ENCODE assay signal across 13 mouse cellular contexts in the genomic region with DNA sequence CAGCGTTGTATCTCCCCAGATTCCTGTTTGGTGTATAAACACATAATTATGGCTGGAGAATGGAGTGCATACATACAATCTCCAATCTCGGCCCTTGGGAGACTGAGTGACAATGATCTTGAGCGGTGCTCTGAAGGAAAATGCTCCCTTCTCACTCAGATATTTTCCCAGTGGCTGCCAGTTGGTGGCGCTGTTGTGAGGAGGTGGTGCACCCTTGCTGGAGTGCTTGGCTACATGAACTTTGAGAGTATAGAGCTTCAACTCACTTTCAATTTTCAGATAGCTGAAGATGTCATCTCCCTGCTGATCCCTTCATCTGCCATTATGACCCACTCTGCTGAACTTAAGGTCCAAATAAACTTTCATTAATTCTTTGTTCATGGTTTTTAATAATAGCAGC.
DNase-seq lines count a peak whose midpoint lies in the region; ATAC-seq and TF ChIP-seq lines count a peak whose summit lies in the region.
"Had no signal": no experiment of that assay in that cellular context is flagged by ENCODE, and none has a peak within 500 bp of the region (broad histone marks: within the 10 kb centered on the region; RNA-seq: fewer than 3 reads in every experiment).

No protein-coding gene starts in this region.

- TF ChIP-seq CTCF in hindbrain, postnatal 0 days (IDR thresholded peaks at IDR 0.05; ENCODE audit: low read depth) = peak; percentile 37; the same call in 1 of the 2 replicates

- no peak overlapping the region for H3K9ac ChIP-seq in hindbrain, postnatal 0 days (replicated peaks; ENCODE audit: low read length)
- H3K9ac ChIP-seq in hindbrain, embryonic 16.5 days (ENCODE audit: low read depth, low read length) = no peak overlapping the region
- H3K9ac ChIP-seq: embryonic facial prominence, embryonic 15.5 days; lung, embryonic 15.5 days had no signal

- H3K4me3 ChIP-seq in hindbrain, postnatal 0 days (ENCODE audit: low read length) = no peak overlapping the region
- H3K4me3 ChIP-seq in hindbrain, embryonic 16.5 days (ENCODE audit: low read length) = no peak overlapping the region
- H3K4me3 ChIP-seq: embryonic facial prominence, embryonic 15.5 days; lung, embryonic 15.5 days had no signal

- H3K27me3 ChIP-seq in hindbrain, postnatal 0 days (ENCODE audit: insufficient read depth, low read length) = no peaks in the 10 kb centered on the region
- H3K27me3 ChIP-seq in hindbrain, embryonic 16.5 days (replicated peaks; ENCODE audit: control insufficient read depth, insufficient read depth, low read length) = no peaks in the 10 kb centered on the region
- H3K27me3 ChIP-seq: embryonic facial prominence, embryonic 15.5 days; lung, embryonic 15.5 days had no signal

- no peak overlapping the region for H3K4me2 ChIP-seq in hindbrain, postnatal 0 days (ENCODE audit: low read depth, low read length)
- no peak overlapping the region for H3K4me2 ChIP-seq in hindbrain, embryonic 16.5 days (ENCODE audit: low read length)
- H3K4me2 ChIP-seq: embryonic facial prominence, embryonic 15.5 days; lung, embryonic 15.5 days had no signal

- no peaks in the 10 kb centered on the region for H3K36me3 ChIP-seq in hindbrain, postnatal 0 days (ENCODE audit: insufficient read depth, low read length)
- H3K36me3 ChIP-seq in hindbrain, embryonic 16.5 days (ENCODE audit: control insufficient read depth, insufficient read depth, low read length) = no peaks in the 10 kb centered on the region
- H3K36me3 ChIP-seq: embryonic facial prominence, embryonic 15.5 days; lung, embryonic 15.5 days had no signal

- no peak for ATAC-seq in hindbrain, postnatal 0 days
- ATAC-seq in hindbrain, embryonic 16.5 days = no peak
- ATAC-seq: intestine, embryonic 16.5 days had no signal

- no peak overlapping the region for H3K27ac ChIP-seq in hindbrain, postnatal 0 days
- H3K27ac ChIP-seq in hindbrain, embryonic 16.5 days (ENCODE audit: low read depth, low read length) = no peak overlapping the region
- H3K27ac ChIP-seq: embryonic facial prominence, embryonic 15.5 days; lung, embryonic 15.5 days had no signal

- WGBS in hindbrain, postnatal 0 days = 54% methylated on average over 4 of the region's 4 CpGs
- WGBS in hindbrain, embryonic 16.5 days = 57% methylated on average over 4 of the region's 4 CpGs

- DNase-seq in hindbrain, postnatal 0 days (ENCODE audit: low spot score) = peak; percentile 2
- DNase-seq in retina, postnatal 1 day = peak; percentile 3
- DNase-seq in retina, embryonic 14.5 days (ENCODE audit: low spot score) = no peak
- peak; percentile 57 for DNase-seq in ZHBTc4 (ENCODE audit: low read depth, low spot score)
- DNase-seq in testis, postnatal 14 days (ENCODE audit: low spot score) = peak; percentile 9
- no peak for DNase-seq in thymus, adult 18-20 months
- no peak for DNase-seq in frontal cortex, postnatal 14 days (ENCODE audit: low spot score in 2 of 2)
- DNase-seq: adrenal gland, postnatal 10 days; cerebellum, adult 2 months had no signal

- no peaks in the 10 kb centered on the region for H3K9me3 ChIP-seq in hindbrain, postnatal 0 days (ENCODE audit: low read length)
- no peaks in the 10 kb centered on the region for H3K9me3 ChIP-seq in hindbrain, embryonic 16.5 days (ENCODE audit: control insufficient read depth, low read length)
- H3K9me3 ChIP-seq: embryonic facial prominence, embryonic 15.5 days; lung, embryonic 15.5 days had no signal

- no peaks in the 10 kb centered on the region for H3K4me1 ChIP-seq in hindbrain, postnatal 0 days (ENCODE audit: insufficient read depth, low read length)
- no peaks in the 10 kb centered on the region for H3K4me1 ChIP-seq in hindbrain, embryonic 16.5 days (ENCODE audit: control insufficient read depth, insufficient read depth, low read depth, low read length)
- H3K4me1 ChIP-seq: embryonic facial prominence, embryonic 15.5 days; lung, embryonic 15.5 days had no signal

Comparison
In these comparisons a context has a peak if more than half of its experiments do, and no peak if none do; other contexts are left out.
1. DNase-seq: peak in hindbrain, postnatal 0 days (single experiment), retina, postnatal 1 day (single experiment), ZHBTc4 (single experiment) and testis, postnatal 14 days (single experiment); none in retina, embryonic 14.5 days (single experiment), thymus, adult 18-20 months (0 of 2) and frontal cortex, postnatal 14 days (0 of 2).